Mouse (Mus musculus): ENCODE measurements around the gene Gm49361.
A peak's percentile ranks its signal among the peaks of the same experiment; 100 is the strongest.
"Not testable (repeated sequence)": the region's sequence is repeated elsewhere in the genome, so short reads cannot be mapped to it uniquely, and the experiment has no call there.

The Gm49361 gene

DNA sequence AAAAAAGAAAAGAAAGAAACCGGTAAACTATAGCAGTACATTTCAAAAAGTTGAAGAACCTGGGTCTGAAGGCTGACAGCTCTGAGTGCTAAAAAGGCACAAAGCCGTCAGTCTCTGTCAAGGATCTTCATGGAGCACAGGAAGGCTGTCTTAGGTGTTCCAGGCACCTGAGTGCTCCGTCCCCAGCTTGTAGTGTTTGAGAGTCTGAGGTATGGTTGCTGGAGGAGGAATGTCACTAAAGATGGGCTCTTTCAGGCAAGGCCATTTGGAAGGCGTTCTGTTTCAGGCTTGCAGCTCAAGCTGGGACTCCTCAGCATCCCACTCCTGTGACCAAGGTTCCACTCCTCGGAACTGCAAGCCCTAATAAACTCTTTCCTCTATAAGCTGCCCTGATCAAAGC is 58.5 kb downstream of the Gm49361 start:
- no peak for DNase-seq

DNA sequence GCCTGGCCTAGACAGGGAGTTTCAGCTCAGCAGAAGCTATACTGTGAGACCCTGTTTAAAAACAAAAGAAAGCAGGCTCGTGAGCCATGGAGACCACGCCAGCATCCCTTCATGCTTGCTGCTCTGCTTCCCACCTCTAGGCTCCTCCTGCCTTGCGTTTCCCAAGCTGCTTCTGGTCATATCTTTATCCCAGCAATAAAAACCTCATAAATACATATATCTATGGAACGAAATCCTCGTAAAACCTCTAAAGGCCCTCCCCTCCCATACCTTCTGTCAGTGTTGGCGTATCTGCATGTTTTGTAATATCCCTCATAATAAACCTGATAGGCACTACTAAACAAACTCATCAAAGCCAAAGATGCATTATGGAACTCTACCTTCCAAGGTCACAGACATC is 59.3 kb downstream of the Gm49361 start:
- DNase-seq = no peak

DNA sequence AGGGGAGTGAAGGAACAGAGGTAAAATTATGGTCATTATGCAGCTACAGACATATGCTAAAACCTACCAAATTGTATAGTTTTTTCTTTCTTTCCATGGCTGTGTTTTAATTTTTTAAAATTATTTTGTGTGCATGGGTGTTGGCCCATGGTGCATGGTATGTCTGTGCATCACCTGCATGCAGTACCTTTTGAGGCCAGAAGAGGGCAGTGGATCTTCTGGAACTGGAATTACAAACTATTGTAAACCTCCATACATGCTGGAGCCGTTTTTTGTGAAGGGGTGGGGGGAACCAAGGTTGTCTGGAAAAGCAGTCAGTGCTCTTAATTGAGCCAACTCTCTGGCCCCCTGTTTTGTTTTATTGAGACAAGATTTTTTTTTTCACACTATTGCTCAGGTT is 61.3 kb downstream of the Gm49361 start:
- DNase-seq = peak; percentile 75 to 87

DNA sequence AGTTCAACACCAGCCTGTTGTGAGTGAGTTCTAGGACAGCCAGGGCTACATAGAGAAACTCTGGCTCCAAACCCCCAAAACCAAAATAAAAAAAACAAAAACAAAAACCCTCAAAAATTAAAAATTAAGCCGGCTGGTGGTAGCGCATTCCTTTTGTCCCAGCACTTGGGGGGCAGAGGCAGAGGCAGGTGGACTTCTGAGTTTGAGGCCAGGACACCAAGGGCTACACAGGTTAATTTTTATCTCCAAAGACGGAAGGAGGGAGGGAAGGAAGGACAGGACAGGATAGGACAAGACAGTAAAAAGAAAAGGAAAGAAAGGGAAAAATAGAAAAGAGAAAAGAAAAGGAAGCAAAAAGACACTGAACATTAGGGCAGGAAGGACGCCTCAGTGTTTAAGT is 63.2 kb downstream of the Gm49361 start:
- peak in 1 of 2 experiments; percentile 53 for DNase-seq

DNA sequence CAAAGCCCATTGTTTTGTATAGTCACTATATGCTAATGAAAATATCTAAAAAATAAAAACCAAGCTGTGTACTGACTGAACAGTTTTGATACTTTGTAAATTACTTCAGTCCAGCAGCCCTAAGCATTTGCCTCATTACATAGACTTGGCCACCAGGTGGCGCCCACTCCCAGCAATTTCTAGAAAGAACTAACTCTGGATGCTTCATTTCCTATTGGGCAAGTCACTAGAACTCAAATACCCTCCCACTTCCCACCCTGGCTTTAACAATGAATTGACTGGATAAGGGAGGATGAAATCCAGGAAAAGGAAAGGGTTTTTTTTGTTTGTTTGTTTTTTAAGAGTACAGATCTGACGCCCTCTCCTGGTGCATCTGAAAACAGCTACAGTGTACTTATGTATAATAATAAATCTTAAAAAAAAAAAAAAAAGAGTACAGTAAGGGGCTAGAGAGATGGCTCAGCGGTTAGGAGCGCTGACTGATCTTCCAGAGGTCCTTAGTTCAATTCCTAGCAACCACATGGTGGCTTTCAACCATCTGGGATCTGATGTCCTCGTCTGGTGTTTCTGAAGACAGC is 65.9 kb downstream of the Gm49361 start:
- peak; percentile 83 to 91 for DNase-seq

DNA sequence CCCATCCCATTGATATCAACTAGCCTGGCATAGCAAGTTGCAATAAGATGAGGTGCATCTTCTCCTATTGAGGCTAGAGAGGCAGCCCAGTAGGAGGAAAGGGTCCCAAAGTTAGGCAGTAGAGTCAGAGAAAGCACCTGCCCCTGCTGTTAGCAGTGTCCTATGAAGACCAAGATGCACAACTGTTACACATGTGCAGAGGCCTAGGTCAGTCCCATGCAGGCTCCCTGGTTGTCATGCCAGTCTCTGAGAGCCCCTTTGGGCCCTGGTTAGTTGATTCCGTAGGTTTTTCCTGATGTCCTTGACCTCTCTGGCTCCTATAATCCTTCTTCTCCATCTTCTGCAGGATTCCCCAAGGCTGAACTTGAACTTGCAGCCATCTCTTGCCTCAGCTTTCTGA is 66.4 kb downstream of the Gm49361 start:
- no peak for DNase-seq

DNA sequence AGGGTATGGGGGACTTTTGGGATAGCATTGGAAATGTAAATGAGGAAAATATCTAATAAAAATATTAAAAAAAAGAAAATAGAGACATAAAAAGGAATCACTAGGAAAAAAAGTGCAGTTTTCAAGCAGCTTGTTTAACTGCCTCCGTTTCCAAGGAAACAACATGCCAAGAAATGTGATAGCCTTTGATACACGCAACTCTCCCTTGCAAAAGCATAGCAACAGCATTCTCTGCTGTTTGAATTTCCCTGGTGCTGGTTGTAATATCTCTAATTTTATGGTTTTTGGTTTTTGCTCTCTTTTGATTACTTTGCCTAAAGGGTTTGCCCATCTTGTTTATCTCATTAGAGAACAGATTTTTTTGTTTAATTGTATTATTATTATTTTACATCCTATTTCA is 70.4 kb downstream of the Gm49361 start:
- DNase-seq = no peak

DNA sequence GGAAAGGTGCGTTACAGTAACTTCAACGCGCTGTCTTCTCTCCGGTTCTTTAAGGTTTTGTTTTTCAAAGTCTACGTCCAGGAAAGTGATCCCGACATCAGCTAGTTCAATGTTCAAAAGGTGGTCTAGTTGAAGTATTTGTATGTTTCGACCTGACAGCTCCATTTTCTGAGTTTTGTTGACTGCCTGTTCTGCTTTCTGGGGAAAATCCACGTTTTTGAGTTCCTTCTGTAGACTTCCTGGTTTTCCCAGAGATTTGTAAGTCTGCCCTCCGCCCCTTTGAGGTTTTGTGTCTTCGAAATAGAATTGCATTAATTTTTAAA is 80.3 kb downstream of the Gm49361 start:
- no peak for DNase-seq

DNA sequence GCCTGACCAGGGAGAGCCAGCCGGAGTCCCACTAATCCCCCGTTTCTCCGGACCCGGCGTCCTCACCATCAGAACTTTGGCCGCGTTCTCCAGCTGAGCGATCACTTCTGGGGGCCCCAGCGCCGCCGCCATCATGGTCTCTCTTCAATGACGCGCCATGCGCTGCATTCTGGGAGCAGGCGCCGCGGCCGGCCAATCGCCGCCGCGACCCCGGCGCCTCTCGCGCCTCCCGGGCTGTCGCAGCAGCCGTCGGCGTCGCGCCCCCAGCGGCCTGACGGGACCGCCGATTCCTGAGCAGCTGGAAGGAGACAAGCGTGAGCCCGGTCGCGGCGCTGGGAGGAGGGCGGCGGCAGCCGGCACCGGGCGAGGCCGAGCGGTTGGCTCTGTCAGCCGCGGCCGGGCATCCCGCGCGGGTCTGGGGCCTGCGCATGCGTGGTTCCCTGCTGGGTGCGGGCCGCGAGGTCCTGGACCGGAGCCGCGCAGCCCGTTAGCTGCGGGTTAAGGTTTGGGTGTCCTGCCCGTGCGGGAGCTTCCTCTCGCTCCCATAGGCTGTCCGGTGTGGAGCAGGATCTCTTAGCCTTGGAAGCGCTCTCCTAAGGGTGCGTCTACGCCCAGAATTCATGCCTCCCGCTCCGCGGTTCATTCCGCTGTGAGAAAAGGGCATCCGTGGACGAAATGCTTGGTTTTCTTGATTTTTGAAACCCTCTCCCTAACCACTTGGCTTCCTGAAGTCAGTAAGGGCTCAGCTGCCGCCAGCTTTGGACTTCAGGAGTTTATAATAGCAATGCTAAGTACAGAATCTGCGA is 80.9 kb downstream of the Gm49361 start, which contains the start of gene Xpo4:
Gene Xpo4 (minus strand): TSS at position 609 of the 806 bp plus-strand sequence.
- peak; percentile 82 to 90 for DNase-seq

DNA sequence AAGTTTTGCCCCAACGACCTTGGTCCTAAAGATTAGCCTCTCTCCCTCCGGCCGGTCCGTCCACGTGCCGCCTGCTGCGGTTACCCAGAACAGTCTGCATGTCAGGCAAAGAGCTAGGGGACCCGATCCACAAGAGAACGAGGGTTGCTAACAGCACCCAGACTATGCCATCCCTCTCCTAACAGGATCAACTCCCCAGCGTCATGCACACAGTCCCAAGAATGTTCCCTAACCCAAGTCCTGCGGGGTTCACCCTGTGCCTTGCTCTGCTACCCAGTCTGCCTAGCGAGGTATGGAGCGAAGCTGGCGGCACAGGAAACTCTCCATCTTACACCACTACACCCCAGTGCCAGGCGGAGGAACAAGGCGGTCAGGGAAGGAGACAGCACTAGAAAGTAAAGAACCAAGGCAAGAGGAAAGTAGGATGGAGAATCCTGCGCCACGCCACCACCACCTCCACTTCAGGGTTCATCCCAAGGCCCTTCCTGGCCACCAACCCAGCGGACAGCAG is 81.5 kb downstream of the Gm49361 start:
- peak; percentile 23 to 66 for DNase-seq

DNA sequence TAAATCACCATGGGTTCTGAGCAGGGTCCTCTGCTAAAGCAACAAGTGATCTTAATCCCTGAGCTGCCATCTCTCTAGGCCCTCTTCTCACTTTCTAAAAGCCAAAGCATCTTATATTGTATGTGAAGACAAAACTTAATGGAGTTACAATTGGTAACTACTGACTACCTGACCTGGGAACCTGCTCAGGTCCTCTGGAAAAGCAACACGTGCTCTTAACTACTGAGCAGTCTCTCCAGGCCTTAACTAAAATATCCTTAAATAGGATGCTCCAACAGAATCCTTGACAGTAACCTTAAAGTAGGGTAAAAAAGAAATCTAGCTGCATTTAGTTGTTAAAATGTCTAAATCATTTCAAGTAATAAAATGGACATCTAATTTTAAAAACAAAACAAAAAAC is 82.3 kb downstream of the Gm49361 start:
- no peak for DNase-seq

DNA sequence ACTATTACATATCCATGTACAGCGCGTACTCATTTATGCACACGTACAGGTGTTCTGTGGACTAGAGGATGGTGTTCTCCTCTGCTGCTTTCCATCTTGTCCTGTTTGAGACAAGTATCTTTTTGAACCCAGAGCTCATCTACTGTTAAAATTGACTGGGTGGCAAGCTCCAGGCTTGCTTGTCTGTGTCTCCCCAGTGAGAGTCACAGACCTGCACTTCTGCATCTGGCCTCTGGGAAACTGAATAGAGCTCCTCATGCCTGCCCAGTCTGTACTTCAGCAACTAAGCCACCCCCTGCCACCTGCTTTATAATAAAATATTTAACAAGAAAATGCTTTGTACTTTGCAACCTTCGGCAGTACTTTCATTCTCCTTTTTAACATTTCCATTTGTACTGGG is 87.6 kb downstream of the Gm49361 start:
- DNase-seq = no peak

DNA sequence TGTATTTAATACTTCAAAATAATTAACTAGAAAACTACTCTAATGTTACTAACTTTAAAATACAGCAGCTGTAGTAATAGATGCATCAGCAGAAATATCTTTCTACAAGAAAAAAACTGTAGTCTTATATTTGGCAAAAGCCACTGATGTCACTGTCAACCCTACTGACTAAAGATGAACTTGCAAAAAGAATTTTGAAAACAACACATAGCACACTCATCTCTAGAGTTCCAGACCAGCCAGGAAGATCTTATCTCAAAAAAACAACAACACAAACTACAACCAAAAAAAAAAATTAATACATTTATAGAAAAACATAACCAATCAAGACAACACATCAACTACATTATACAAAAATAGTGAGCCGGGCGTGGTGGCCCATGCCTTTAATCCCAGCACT is 88.4 kb downstream of the Gm49361 start:
- no peak for DNase-seq

DNA sequence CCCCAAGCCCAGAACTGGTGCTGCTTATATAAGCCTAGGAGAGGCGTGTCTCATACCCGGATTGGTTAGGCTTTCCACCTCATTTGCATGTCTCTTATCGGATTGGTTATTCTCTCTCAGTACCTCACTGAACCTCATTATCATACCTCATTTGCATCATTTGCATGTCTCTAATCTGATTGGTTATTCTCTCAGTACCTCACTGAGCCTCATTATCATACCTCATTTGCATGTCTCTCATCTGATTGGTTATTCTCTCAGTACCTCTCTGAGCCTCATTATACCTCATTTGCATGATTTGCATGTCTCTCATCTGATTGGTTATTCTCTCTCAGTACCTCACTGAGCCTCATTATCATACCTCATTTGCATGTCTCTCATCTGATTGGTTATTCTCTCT is 89.4 kb downstream of the Gm49361 start:
- DNase-seq = not testable (repeated sequence)

DNA sequence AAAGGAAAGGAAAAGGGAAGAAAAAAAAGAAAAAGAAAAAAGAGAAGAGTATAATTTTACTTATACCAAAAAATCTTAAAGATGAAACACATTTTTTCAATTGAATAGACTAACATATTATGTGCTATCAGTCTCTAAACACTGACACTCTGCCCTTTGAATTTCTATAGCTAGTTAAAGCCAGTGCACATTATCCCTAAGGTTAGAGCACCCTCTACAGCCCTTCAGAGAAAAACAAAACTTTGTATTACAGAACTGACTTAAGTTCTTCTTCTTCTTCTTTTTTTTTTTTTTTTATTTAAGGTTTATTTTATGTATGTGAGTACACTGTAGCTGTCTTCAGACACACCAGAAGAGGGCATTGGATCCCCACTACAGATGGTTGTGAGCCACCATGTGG is 96.4 kb downstream of the Gm49361 start:
- no peak for DNase-seq

DNA sequence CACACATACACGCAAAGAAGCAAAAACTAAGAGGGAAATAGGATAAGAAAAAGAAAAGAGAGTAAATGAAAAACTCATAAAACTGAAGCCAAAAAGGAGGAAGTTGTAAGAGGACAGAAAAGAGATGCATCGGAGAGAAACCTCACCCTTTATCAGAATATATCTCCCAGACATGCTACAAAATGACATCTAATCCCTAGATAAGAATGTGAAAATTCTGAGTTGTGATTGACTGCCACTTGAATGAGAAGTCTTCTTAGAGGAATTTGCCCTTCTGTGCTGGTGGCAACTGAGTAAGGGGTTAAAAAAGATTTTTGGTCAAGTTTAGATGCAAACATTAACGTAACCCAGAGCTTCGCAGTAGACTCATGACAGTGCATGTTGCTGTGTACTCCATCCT is 99.7 kb downstream of the Gm49361 start:
- DNase-seq = no peak

DNA sequence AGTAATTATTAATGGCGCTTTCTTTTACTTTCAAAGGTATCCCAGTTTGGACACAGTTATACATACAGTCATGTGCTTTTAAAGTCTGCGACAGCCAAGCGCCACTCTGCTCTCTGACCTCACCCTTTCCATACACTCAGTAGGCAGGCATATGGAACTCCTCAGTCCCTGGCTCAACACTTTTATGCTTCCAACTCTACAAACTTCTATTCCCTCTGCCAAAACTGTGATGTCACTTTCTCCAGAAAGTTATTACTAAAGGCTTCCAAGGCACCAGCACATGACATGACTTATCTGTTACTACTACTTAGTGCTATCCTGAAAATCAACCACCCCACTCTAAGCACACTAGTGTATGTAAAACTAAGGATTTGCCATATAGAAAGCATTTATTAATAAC is 106.8 kb downstream of the Gm49361 start:
- no peak for DNase-seq

DNA sequence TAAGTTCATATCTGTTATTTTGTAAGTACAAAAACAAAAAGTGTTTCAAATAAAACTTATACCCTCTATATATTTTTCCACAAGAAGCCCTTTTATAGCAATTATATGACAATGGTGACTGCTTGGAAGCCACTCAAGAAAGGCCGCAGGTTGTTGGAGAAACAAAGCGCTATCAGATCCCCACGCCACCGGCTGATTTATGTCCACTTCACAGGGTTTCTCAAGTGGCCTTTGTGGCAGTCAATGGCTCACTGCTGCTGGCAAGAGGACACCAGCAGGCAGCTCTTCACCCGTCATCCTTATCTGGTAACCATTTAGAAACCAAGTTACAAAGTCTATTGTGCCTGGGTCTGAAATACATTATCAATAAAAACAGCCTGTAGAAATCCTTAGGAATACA is 111.8 kb downstream of the Gm49361 start:
- DNase-seq = no peak

DNA sequence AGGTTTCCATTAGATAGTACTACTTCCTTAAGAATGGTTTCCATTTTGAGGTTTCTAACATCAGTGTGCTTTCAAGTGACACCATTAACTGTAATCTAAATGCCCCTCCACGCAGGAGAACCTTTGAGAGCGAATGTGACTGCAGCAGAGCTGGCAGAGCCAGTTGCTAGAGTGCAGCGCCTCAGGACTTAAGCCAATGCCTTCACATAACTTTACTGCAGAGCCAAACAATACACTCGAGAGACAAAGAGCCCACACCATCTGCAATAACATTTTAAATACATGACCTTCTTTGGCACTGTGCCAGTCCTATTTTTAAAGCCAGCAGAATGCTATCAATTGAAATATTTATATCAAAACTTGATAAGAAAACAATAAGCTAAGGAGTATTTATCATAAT is 116.3 kb downstream of the Gm49361 start:
- DNase-seq = no peak

DNA sequence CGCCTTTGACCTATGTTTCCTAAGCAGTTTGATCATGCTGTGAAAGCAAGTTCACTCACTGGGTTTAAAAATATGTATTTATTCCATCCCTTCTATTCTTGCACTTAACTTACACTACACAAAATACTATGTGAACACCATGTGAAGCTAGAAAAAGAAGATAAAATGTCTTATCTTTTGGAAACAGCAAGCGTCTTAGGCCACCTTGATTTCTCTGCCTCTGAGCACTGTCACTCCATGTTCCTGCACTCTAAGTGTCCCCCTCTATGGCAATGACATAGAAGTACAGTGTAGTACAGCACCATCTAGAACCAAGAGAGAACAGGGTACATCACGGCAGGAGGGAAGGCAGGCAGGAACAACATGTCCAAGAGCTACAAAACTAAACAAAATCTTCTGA is 123.0 kb downstream of the Gm49361 start:
- DNase-seq = no peak

DNA sequence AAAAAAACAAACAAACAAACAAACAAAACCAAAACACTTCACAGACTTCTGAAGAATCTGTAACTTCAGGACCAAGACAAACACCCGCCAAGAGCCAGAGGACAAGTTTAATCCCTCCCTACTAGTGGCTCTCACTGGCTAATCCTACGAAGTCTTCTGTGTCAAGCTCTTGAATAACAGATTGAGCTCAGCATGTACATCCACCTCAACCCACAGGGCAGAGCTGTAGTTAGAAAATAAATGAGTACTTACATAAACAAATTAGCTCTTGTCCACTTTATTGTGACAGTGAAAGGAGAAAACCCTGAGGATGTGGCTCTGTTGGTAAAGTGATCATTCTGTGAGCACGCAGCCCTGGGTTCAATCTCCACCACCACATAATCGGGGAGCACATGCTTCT is 124.2 kb downstream of the Gm49361 start:
- no peak for DNase-seq

DNA sequence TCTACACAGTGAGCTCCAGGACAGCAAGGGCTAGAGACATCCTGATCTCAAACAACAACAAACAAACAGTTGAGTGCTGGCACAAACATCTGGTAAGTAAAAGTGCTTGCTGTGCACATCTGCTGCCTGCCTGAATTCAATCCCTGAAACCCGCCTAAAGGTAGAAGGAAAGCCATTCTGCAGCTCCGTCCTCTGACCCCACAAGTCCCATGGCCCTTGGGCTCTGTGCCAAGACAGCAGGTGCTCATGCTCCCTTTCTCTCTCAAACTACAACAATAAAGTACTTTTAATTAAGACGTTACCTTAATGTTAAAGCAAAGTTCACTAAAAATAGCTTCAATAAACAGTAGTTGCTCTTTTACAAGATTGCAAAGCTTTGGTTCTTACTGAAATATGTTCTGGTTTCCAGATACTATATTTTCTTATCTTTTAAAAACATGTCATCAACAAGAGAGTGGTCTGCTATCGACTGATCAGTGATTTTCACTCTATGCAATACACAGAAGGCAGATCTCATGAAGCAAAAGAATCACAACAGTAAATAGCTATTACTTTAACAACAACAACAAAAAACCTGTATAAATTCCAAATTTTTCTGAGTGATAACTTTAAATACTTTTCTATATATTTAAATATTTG is 125.2 kb downstream of the Gm49361 start:
- DNase-seq = peak; percentile 68 to 80

DNA sequence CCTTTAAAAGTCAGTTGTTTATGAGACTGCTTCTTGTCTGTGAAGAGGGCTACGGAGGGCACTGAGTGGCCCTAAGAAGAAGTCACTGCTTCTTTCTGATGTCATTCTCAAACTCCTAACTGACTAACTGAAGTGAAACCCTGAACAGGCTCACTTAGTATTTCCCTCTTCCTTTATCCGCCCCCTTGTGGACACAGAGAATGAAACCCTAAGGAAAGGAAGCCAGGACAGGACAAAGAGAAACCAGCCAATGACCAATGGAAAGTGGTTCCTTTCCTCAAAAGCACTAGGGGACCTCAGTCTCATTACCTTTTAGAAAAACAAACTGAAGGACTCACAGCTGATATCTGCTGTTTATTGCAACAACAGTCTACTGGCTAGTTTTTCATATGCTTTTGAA is 126.4 kb downstream of the Gm49361 start:
- DNase-seq = peak in 1 of 2 experiments; percentile 44

DNA sequence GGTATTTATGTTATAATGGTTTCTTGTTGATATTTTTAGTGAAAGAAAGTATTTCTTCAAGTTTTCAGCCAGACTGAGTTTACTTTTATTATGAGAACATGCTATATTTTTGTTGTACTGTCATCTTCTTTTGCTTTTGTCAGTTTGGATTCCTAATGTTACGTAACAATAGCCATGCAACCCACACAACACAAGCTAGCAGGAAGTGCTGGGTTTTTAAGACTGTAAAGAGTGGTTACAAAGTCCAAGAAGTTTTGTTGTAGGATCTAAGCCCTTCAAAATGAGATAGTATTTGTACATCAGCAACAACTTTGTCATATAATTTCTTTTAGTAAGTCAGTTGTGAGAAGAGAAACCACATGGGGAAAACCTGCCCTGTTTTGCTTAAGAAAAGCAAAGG is 128.2 kb downstream of the Gm49361 start:
- no peak for DNase-seq

Measured in kidney, postnatal 25 days (tissue).